Mouse (Mus musculus) A20 (cell line): Measurements from ENCODE around the gene Slc10a7.

Source experiments
- DNase-seq: peaks from one replicate; pipeline ENCODE4 v3.0.0-alpha.2; 2011; ENCODE audit warnings: low read depth, low spot score

Gene Slc10a7

DNA sequence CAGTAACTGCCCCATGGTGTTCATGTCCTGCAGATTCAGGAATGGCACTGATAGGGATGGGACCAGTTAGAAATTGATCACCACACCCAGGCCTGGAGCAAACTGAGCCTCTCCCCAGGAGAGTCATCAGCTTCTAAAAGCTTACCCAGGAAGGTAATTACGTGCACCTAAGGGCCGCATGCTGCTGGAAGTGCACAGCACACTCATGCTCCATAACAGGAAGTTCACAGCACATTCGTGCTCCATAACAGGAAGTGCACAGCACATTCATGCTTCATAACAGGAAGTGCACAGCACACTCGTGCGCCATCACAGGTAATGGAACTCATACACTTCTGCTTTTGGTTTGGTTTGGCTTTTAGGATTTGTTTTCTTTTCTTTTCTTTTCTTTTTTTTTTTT lies 114.8 kb downstream of the Slc10a7 start:
- peak; percentile 53 for DNase-seq

DNA sequence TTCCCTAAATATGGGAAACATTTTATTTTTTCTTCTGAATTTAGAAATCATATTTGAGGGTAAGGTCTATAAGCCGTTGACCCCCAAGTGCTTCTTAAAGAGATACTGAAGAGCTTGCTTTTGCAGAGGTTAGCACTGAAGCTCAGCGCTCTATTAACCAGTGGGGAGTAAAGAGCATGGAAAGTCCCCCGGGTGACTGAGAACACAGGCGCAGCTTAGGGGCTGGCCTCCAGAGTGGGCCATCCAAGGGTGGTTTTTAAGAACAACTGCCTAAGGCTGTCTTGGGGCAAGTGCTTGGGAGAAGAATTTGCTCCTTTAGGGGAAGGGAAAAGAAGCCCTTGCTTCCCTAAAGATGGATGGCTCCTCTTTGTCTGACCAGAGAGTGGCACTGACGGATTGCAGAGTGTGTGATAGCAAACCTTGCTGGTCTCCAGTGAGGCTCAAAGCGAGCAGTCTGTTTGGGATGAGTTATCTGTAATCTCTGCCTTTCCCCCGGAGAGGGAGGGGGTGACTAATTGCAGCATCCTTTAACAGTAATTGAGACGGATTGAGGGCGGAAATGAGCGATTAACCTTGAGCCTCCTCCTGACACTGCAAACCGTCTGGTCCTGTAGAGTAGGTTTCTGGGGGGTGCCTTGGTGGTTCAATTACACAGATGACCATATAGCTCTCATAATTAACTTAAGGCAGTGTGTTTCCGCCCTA lies 115.7 kb downstream of the Slc10a7 start:
- no peak for DNase-seq

DNA sequence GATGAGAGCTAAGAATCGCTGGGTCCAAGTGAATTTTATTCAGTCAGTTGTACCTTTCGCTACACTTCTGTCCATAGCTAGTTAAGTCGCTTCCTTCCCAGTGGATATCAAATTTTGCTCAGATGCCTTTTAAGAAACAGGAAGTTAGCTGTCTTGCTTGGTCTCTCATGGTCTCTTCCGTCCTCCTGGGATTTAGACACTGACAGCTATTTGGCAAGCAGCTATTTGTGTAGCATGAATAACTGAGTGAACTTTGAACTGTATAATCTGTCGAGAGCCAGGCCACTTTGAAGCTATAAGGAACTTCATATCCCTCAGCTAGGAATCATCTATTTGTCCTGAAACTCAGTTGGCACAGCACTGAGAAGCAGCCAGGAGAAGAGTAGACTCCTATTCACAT lies 117.5 kb downstream of the Slc10a7 start:
- no peak for DNase-seq

DNA sequence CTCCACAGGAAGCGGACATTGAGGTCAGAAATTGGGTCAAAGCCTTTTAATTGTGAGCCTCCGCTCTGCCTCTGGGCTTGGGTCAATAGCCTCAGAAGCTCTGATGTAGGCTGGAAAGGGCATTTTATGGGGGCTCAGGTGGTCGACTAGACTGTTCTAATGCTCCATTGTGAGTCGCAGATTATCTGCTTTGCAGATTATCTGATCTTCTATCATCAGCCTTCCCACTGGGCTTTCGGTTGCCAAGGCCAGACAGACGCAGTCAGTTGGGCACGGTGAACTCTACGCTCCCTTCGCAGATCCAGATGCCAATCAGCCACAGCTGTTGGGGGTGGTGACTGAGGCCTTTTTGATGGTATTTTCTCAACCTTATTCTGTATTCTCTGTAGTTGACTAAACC lies 118.6 kb downstream of the Slc10a7 start:
- no peak for DNase-seq

DNA sequence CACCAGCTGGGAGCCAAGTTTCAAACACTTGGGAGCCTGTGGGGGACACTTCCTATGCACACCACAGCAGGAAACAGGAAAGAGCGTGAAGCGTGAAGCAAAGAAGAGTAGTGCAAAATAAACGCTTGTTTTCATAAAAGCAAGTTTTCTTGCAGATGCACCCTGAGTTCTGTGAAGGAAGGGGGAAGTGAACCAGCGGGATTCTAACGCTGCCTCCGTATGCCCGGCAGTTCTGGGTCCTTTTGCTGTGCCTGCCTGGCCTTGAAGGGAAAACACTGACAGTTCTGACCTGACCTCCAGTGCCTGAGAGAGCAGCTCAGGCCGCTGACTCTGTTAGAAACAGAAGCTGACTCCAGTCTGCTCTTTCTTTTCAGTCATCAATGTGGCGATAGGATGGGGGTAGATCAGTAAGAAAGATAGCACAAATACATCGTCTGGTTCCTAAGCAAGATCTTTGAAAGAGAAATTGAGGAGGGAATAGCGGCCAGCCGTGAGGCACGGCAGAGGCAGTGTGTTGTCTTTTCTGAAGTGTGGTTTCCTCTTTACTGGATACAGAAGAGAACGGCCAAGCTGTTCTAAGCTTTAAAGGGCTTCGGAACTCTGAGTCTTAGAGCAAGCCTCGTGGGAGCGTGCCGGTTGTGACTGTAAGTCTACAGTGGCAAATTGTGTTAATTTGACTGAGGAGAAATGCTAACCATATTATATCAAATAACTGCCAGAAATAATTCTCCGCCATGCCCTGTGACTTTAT lies 121.4 kb downstream of the Slc10a7 start:
- DNase-seq, result peak; percentile 39

DNA sequence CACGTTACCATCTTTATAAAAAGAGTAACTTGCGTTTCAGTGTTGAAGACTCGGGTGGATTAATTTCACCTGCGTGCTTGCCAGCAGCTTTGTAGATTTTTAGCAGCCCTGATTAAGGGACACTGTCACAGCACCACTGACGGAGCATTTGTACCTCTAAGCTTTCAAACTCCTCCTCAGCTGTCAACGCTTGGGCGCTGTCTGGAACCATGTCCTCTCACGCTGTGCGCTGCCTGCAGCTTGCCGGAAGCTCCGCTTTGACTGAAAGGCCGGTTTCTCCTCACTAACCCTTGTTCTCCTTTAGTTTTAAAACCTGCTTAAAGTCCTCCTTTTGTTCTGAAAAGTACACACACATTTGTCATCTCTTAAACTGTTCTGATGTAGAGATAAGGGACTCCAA lies 123.9 kb downstream of the Slc10a7 start:
- peak; percentile 54 for DNase-seq

DNA sequence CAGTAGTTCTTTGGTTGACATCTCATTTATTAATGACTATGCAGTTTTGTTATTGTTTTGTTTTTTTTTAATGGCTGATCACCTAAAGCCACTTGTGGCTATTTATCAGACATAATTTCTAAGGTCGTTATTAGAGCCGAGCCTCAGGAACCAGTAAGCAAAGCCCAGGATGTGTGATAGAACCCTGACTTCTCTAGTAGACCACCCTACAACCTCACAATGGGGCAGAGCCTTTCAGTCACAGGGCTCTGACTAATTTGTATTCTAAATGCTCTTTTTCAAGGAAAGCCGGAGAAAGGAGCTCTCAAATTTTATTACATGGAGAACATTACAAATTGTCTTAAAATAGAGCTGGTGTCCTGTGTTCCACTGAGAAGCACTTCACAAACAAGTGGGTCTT lies 124.9 kb downstream of the Slc10a7 start:
- no peak for DNase-seq

DNA sequence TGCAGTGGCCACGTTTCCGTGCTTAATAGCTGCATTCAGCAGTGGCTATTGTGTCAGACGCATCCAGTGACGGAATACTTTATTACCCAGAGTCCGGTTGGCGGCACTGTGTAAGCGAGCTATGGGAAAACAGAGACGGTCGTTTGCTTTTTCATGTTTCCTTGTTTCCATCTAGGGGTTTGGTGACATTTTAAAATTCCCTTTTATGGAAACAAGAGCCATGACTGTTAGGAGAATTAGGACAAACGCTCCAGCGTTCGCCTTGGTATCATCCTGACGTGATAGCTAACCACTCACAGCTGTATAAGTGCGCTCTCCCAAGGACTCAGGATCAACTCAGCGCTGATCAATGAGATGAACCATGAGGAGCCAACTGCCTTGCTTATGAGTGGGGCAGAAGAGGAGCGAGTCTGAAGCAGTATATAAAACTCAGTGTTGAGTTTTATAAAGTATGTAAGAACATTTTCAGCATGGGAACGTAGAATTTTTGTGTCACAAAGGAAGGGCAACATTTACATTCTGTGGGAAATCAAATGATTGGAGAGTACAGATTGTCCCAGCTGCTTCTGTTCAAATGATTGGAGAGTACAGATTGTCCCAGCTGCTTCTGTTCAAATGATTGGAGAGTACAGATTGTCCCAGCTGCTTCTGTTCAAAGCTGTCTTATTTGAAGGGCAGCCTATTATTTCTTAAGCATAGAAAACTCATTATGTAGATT lies 125.5 kb downstream of the Slc10a7 start:
- no peak for DNase-seq

DNA sequence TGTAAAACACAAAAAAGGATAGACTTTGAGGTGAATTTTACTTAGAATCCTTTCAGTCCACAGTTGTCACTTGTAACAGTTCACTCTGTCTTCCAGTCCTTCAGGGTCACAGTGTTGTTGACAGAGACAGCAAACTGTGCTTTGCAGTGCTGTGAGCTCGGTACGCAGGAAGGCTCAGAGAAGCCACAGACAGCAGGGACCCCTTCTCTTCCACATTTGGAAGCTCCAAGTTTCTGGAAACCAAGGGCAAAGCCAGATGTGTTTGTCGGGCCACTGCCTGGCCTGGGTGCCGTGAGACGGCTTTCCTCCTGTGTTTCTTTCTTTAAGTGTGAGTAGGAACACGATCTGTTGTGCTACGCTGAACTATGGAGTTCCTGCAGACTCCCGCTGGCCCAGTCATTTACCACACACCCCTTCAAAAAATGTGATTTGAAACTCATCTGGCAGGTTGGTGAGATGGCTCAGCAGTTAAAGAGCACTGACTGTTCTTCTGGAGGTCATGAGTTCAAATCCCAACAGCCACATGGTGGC lies 126.2 kb downstream of the Slc10a7 start:
- DNase-seq, result no peak

DNA sequence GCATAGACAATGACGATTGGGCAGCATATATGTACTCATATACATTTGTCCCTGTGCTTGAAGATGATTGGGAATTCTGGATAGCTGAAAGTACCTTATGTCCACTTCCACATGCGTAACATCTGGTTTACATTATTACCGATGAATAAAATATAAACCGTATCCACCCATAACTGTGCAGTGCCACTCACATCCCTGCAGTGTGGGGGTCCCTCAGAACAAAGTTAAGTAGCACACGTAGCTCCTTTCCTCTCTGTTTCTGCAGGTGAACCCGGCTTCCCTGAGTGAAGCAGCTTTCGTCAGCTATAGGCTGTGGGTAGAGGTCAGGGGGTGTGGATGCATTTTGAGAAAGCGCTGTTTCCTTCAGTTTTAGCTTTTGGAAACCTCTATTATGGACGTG lies 132.8 kb downstream of the Slc10a7 start:
- no peak for DNase-seq

DNA sequence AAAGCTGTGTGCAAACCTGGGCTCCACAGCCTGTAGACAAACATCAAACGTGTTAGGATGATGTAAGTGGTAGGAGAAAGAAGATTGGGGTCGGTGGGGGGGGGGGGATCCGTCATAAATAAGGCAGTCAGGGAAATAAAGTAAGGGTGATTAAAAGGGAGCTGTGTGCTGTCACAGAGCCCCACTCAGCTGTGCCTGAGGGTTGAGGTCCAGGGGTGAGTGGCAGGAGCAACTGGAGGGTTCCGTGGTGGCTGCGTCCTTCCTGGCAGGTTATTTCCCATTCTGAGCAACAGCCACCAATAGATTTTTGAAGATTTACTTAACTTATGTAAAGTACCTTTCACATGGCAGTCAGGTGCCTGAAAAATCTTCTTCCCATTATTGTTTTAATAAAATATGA lies 133.2 kb downstream of the Slc10a7 start:
- no peak for DNase-seq

DNA sequence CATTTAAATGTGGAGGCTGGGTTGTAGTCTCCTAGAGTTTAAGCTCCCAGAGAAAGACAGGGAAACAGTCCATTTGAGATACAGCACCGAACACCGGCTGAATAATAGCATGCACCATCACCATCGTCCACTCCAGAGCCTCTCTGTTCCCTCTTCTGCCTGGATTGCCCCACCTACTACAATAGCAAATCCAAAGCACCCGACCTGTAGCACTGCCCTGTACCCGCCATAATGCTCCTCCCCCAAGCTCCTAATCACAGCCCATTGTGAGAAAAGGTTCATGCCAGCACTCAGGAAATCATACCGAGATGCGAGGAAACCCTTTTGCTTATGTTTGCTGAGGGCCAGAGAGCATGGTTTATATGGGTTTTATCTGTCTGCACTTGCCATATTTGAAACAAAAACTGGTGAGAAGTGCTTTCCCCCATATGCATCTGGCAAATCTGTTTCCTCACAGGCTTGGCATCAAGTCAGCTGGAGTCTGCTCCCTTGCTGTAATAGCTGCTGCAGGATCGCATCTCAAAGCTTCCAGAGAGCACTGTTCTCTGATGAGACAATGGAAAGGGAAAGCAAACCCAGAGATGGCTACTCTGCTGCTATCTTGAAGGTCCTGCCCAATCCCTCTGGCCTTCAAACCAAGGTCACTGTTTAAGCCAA lies 138.0 kb downstream of the Slc10a7 start:
- DNase-seq, result no peak

DNA sequence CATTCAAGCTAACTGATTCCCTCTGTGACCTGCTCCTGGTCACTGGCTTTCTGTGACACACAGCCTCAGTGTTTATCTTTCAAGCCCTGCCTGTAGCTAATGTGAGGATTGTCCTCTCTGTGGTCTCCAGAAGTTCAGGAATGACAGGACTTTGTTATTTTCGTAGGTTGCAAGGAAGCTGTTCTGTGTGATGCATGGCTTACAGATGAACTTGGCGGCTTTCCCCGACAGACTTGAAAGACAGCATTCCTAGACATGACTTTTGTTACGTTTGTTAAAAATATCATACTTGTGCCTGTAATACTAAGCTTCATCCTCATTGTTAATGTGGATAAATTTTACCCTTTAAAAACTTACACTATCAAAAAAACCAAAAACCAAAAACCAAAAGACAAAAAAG lies 138.7 kb downstream of the Slc10a7 start:
- no peak for DNase-seq

DNA sequence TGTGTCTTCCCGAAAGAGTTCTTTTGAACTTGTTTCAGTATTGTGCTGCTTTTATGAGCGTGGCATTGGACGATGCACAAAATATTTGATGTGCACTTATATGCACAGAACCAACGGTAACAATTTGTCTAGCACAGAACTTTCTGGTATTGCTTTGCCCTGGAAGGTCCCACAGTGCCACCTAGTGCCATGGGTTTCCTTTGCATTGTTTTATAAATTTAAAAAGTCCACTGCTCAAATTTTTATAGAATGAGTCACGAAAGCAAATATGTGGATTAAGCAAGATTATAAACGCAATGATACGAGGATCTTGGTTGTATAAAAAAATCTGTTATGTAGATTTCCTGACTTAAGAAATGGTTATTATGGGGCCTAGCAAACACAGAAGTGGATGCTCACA lies 139.8 kb downstream of the Slc10a7 start:
- DNase-seq, result peak; percentile 55

DNA sequence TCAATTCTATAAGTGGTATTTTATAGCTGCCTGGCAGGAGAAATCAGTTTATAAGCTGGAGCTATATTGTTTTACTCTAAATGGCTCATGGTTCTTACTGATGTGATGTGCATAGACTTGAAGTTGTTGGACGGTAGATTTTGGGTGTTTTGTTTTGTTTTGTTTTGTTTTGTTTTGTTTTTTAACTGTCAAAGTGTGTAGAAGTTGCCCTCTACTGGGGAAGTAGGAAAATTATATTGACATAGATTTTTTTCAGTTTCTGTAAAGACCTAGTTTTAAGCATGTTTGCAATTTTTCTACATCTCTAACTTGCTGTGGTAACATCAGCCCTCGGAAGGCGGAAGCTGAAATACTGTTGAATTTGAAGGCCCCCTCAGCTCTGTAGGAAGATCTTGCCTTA lies 142.5 kb downstream of the Slc10a7 start:
- peak; percentile 10 for DNase-seq

DNA sequence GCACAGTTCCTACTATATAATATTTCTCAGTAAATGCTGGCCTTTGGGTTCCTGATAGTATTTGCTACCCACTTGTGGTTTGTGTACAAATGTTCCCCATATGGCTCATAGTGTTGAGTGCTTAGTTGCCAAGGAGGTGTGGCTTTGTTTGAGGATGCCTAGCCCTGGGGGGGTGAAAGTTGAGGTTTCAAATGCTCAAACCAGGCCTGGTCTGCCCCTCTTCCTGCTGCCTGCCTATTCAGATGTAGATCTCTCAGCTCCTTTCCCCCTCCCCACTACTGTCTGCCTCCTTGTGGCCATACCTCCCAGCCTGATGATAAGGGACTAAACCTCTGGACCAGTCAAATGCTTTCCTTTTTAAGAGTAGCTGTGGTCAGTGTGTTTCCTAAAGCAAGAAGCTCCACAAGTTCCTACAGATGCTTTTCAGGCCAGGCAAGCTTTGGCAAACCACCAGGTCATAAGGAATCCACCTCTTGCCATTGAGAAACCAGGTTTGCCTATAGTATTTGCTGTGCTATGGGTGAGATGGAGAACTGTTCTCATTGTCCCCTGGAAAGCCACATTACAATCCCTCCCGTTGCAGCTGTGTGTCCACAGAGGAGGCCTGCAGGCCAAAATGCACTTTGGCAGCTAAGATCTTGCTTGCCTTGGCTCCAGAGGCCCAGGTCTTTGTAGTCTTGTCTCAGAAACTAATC lies 146.4 kb downstream of the Slc10a7 start:
- no peak for DNase-seq

DNA sequence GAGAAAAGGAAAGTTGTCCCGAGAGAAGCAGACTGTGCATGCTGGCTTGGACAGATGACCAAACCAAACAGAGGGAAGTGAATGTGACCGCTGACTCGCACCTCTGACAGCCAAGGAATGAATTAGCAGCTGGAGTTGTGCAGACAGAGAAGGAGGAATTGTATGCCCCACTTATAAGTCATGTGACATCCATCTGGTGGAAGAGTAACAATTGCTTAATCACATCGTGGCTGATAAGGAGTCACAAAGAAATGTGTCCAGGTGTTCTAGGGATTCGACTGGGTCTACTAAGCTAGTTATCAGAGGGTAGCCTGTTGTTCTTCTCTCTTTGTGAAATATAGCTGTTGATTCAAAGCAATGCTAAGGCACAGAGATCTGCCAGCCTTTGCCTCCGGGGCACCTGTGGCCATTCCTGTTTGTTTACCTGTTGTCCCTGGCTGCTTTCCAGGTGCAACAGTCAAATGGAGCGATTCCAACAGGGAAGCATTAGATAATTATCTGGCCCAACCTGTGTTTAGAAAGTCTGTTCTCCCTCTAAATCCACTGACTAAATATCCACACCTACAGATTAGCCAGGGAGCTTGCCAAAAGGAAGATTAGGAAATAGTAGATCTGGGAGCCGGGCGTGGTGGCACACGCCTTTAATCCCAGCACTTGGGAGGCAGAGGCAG lies 147.7 kb downstream of the Slc10a7 start:
- no peak for DNase-seq

DNA sequence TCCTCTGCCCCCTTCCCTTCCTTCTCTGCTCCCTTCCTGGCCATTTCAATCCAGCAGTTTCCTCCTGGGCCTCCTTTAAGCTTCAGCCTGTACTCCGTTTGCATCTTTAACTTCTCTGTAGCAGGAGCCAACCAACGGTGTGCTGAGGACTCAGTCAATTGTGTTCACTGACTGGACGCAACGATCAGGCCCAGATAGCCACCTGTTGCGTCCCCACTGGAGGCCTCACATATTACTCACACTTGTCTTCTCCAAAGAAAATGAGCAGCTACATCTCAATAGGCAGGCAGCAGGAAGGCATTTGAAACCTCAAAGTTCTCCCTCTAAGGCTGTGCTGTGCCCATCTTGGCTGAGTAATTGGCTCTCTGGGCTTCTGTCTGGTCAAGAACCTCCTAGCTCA lies 149.0 kb downstream of the Slc10a7 start:
- no peak for DNase-seq

DNA sequence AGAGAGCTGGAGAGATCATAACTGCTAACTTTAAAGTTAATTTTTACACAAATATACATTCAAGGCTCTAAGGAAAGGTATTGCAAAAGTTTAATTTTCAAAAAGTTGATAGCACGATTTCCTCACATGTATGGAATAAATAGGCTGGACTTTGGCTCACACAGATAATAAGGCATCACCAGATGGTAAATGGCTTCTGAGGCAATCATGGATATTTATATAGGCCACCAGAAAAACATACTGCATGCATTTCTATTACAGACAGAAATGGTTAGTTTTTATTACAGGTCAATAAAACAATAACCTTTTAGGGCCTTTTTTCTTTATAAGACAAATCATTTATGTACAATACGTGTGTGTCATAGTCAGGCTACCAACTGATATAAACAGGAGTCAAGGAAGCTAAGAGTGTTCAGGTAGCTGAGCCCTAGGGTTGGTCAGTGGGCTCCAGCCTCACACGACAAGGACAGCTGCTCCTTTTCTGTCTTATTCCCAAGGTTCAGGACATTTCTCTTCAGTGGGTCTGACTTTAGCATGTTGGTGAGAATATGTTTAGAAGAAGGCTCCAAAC lies 150.6 kb downstream of the Slc10a7 start:
- no peak for DNase-seq

DNA sequence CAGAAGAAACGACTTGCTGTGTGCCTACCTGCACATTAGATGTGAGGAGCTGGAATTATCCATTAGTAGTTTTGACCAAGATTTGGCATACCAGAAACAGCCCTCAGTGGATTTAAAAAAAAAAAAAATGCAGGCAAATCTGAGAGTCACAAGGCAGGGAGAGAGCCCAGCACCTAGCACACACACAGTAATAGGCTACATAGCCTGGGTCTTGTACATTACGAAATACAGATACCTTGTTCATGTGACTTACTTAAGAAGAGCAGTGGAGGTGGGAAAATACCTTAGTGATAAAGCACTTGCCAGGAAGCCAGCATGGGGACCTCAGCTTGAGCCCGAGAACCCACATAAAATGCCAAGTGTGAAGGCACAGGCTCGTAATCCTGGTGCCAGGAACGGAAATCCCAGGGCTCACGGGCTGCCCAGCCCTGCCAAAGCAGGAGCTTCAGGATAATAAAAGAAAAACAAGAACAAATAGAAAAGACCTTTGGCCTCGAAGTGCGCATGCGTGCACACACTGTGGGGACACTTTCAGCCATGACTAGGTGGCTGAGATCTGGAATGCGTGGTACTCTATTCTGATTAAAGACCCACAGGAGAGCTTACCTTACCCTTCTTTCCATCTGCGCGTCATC lies 155.3 kb downstream of the Slc10a7 start:
- no peak for DNase-seq
